Mouse (Mus musculus) CH12.LX (cell line): ENCODE results near the gene Rab2b. TPM values are rescaled to one million over a fixed set of nuclear protein-coding genes. Genes with fewer than 3 reads are reported as not detected.
"Not testable (repeated sequence)": the region's sequence is repeated elsewhere in the genome, so short reads cannot be mapped to it uniquely, and the experiment has no call there.

Source experiments
- DNase-seq: peaks from one replicate; pipeline ENCODE4 v3.0.0-alpha.2; 2013; ENCODE audit errors: extremely low read depth
- H3K27ac ChIP-seq: 2 replicates; pipeline ENCODE4 v1.5.1; 2012; ENCODE audit warnings: low read depth, mild to moderate bottlenecking, control low read depth, moderate library complexity; ENCODE audit not compliant: insufficient read depth
- H3K27me3 ChIP-seq: replicated peaks from 2 replicates; pipeline ENCODE3; 2012; ENCODE audit warnings: inconsistent platforms
- H3K36me3 ChIP-seq, 2 experiments: replicated peaks in 1 of 2; 2 replicates each; pipeline versions ENCODE3 to v1.6.1; 2012; ENCODE audit warnings: inconsistent platforms in 1 of 2, low read length in 1 of 2, mild to moderate bottlenecking in 1 of 2, mixed read lengths in 1 of 2, moderate library complexity in 1 of 2; ENCODE audit not compliant: control insufficient read depth in 1 of 2, insufficient read depth in 1 of 2
- H3K4me1 ChIP-seq, 2 experiments: 2 replicates each; pipeline ENCODE4 v1.6.1; 2012; ENCODE audit warnings: inconsistent platforms in 1 of 2, moderate library complexity in 1 of 2; ENCODE audit not compliant: insufficient read depth in 2 of 2, control insufficient read depth in 1 of 2
- H3K4me2 ChIP-seq: 2 replicates; pipeline ENCODE4 v1.6.1; 2012; ENCODE audit warnings: low read depth, mild to moderate bottlenecking, control low read depth; ENCODE audit not compliant: poor library complexity, insufficient read depth, severe bottlenecking
- H3K4me3 ChIP-seq, 3 experiments: fragments of 150-350 bp in 1 of 3; sonication (generic) in 1 of 3; replicated peaks in 1 of 3; 2 replicates each; pipeline versions ENCODE3 to v1.5.1; 2011 to 2012; ENCODE audit warnings: low read depth in 2 of 3, low read length in 2 of 3, mild to moderate bottlenecking in 2 of 3, moderate library complexity in 2 of 3, control low read depth in 1 of 3, improper control_type of control experiment in 1 of 3, inconsistent platforms in 1 of 3, mixed read lengths in 1 of 3; ENCODE audit not compliant: poor library complexity in 1 of 3
- H3K79me2 ChIP-seq: replicated peaks from 2 replicates; pipeline ENCODE4 v1.6.1; 2012; ENCODE audit warnings: mild to moderate bottlenecking, moderate library complexity; ENCODE audit not compliant: control insufficient read depth, poor library complexity, insufficient read depth, severe bottlenecking; ENCODE audit errors: extremely low read depth
- H3K9ac ChIP-seq: 2 replicates; pipeline ENCODE4 v1.6.1; 2012; ENCODE audit warnings: low read depth, mild to moderate bottlenecking, control low read depth, moderate library complexity; ENCODE audit not compliant: insufficient read depth
- H3K9me3 ChIP-seq: replicated peaks from 2 replicates; pipeline ENCODE3; 2012; ENCODE audit warnings: low read length, inconsistent platforms, mixed read lengths
- BHLHE40 ChIP-seq: IDR thresholded peaks from 2 replicates; pipeline ENCODE4 v1.6.1; 2011; ENCODE audit warnings: mild to moderate bottlenecking, low read depth, low read length, improper control_type of control experiment
- CHD1 ChIP-seq: IDR thresholded peaks from 2 replicates; pipeline ENCODE4 v1.6.1; 2012; ENCODE audit warnings: low read depth, low read length, improper control_type of control experiment, inconsistent platforms
- CTCF ChIP-seq, 2 experiments: IDR thresholded peaks in 1 of 2; conservative IDR thresholded peaks in 1 of 2; 2 replicates each; pipeline ENCODE4 v1.5.1; 2011 to 2012; ENCODE audit warnings: low read depth in 2 of 2, low read length in 2 of 2, improper control_type of control experiment in 1 of 2, inconsistent platforms in 1 of 2, mild to moderate bottlenecking in 1 of 2, moderate library complexity in 1 of 2
- E2F4 ChIP-seq: IDR thresholded peaks from 2 replicates; pipeline ENCODE4 v1.6.1; 2011; ENCODE audit warnings: low read depth, low read length, improper control_type of control experiment; ENCODE audit not compliant: insufficient replicate concordance
- GABPA ChIP-seq: IDR thresholded peaks from 2 replicates; pipeline ENCODE4 v1.6.1; 2012; ENCODE audit warnings: low read depth, low read length, improper control_type of control experiment, inconsistent platforms; ENCODE audit not compliant: insufficient replicate concordance
- MAZ ChIP-seq: IDR thresholded peaks from 2 replicates; pipeline ENCODE4 v1.6.1; 2012; ENCODE audit warnings: low read depth, mild to moderate bottlenecking, inconsistent platforms, low read length, improper control_type of control experiment, moderate library complexity
- MEF2A ChIP-seq: IDR thresholded peaks from 2 replicates; pipeline ENCODE4 v1.6.1; 2014; ENCODE audit warnings: low read depth, mild to moderate bottlenecking, inconsistent platforms, low read length, improper control_type of control experiment, borderline replicate concordance
- RAD21 ChIP-seq: IDR thresholded peaks from 2 replicates; pipeline ENCODE4 v1.6.1; 2011; ENCODE audit warnings: low read depth, mild to moderate bottlenecking, low read length, improper control_type of control experiment, moderate library complexity
- RCOR1 ChIP-seq: conservative IDR thresholded peaks from 2 replicates; pipeline ENCODE4 v1.6.1; 2012; ENCODE audit warnings: low read depth, mild to moderate bottlenecking, inconsistent platforms, low read length, improper control_type of control experiment
- SIN3A ChIP-seq: IDR thresholded peaks from 2 replicates; pipeline ENCODE4 v1.6.1; 2012; ENCODE audit warnings: low read length, improper control_type of control experiment, inconsistent platforms
- SMC3 ChIP-seq: IDR thresholded peaks from 2 replicates; pipeline ENCODE4 v1.6.1; 2011; ENCODE audit warnings: low read depth, low read length, improper control_type of control experiment
- UBTF ChIP-seq: IDR thresholded peaks from 2 replicates; pipeline ENCODE4 v1.6.1; 2012; ENCODE audit warnings: low read depth, mild to moderate bottlenecking, inconsistent platforms, low read length, improper control_type of control experiment, moderate library complexity
- USF2 ChIP-seq: conservative IDR thresholded peaks from 2 replicates; pipeline ENCODE4 v1.6.1; 2011; ENCODE audit warnings: low read depth, low read length, improper control_type of control experiment
- ZKSCAN1 ChIP-seq: IDR thresholded peaks from 2 replicates; pipeline ENCODE4 v1.6.1; 2012; ENCODE audit warnings: low read depth, inconsistent platforms, low read length, improper control_type of control experiment, borderline replicate concordance
- dilution Hi-C: fragments of 300-500 bp; cut with MboI; formaldehyde crosslinking; loops from 2 replicates; pipeline ENCODE4 v1.14.3; 2020; ENCODE audit warnings: low sequenced_read_pairs; ENCODE audit not compliant: extremely low pct_unique_long_range_greater_than_20kb, extremely low pct_ligation_motif_present
- in situ Hi-C: fragments of 300-500 bp; cut with MboI; formaldehyde crosslinking; loops from 3 replicates; pipeline ENCODE4 v1.14.3; 2019; ENCODE audit warnings: low sequenced_read_pairs, low pct_ligation_motif_present, low pct_unique_long_range_greater_than_20kb, mixed read lengths
- polyA plus RNA-seq: library from polyadenylated mRNA; unstranded; fragments of >175 nt; gene quantifications from 2 replicates; pipeline ENCODE4 v1.2.1, GENCODE M21; 2012; ENCODE audit warnings: low read depth; ENCODE audit not compliant: insufficient read length
- total RNA-seq, 2 experiments: library from RNA; depleted of rRNA; stranded (reverse); fragments of 300-350 nt in 1 of 2; fragments of >200 nt in 1 of 2; gene quantifications; 2 replicates each; pipeline ENCODE4 v1.2.3; 2012 to 2014

Gene Rab2b
- total and polyA plus RNA-seq, 3 experiments = 4.6 to 10.2 (median 6.9) TPM

GRCm38 (mm10) chr14:52310343-52310742 is 31.0 kb upstream of the Rab2b start:
- H3K4me3 ChIP-seq, H3K4me1 ChIP-seq, dilution Hi-C loops, DNase-seq, in situ Hi-C loops, H3K27me3 ChIP-seq, H3K4me2 ChIP-seq, H3K79me2 ChIP-seq, H3K27ac ChIP-seq, H3K9me3 ChIP-seq, H3K9ac ChIP-seq: not testable (repeated sequence)
- H3K36me3 ChIP-seq = peaks cover 0 to 11% of the 10 kb centered on the region in 2 experiments
- TF ChIP-seq RAD21 (peak; percentile 9), SMC3 (peak; percentile 14), CTCF (conservative IDR thresholded peaks at IDR 0.05 in 1 of 2, IDR thresholded peaks at IDR 0.05 in 1 of 2; ENCODE audit: low read depth in 2 of 2, low read length in 2 of 2) (peak; percentile 7 to 34; a peak in 2 of 4 replicates)

- peaks cover 0 to 22% of the 10 kb centered on the region in 2 experiments; a peak in 1 of 4 replicates for H3K4me1 ChIP-seq
- H3K9me3 ChIP-seq = no peaks in the 10 kb centered on the region
- H3K4me2 ChIP-seq = peak overlapping the region; percentile 82
- TF ChIP-seq SIN3A = no peak
- TF ChIP-seq RAD21 = no peak
- TF ChIP-seq E2F4 = no peak
- TF ChIP-seq BHLHE40 = no peak
- TF ChIP-seq UBTF = no peak
- TF ChIP-seq GABPA = no peak
- no peak for TF ChIP-seq CHD1
- no peak for TF ChIP-seq USF2
- no peak for TF ChIP-seq MEF2A
- TF ChIP-seq RCOR1 = no peak
- no peak for TF ChIP-seq MAZ
- no peak for TF ChIP-seq ZKSCAN1
- in situ Hi-C loops (no loop called here), dilution Hi-C loops (no loop called here)
- no peaks in the 10 kb centered on the region for H3K27me3 ChIP-seq
- no peak overlapping the region for H3K27ac ChIP-seq
- peak overlapping the region in 1 of 3 experiments; percentile 53 for H3K4me3 ChIP-seq
- no peak overlapping the region for H3K9ac ChIP-seq
- no peak for DNase-seq
- peaks cover 2 to 18% of the 10 kb centered on the region in 2 experiments for H3K36me3 ChIP-seq
- H3K79me2 ChIP-seq = peaks cover 29% of the 10 kb centered on the region
Observed at GRCm38 (mm10) chr14:52306100-52306499, 26.8 kb upstream of the Rab2b start.
